In genomic region chr6:137155196-137156137, GRCm38 (mm10) we compare ENCODE assay signal across 12 mouse cellular contexts. TPM values are rescaled to one million over a fixed set of nuclear protein-coding genes. Genes with fewer than 3 reads are reported as not detected.
A peak's percentile ranks its signal among the peaks of the same experiment; 100 is the strongest.
DNase-seq lines count a peak whose midpoint lies in the region; ATAC-seq and TF ChIP-seq lines count a peak whose summit lies in the region.
"Had no signal": no experiment of that assay in that cellular context is flagged by ENCODE, and none has a peak within 500 bp of the region (broad histone marks: within the 10 kb centered on the region; RNA-seq: fewer than 3 reads in every experiment).

No protein-coding gene starts in this region.

- ATAC-seq in heart, embryonic 15.5 days (replicated peaks; ENCODE audit: insufficient number of reproducible peaks, insufficient read depth, low FRiP score, low read depth): no peak
- ATAC-seq in embryonic facial prominence, embryonic 15.5 days (ENCODE audit: insufficient number of reproducible peaks, low FRiP score, low TSS enrichment, low read depth): no peak
- ATAC-seq: intestine, embryonic 15.5 days had no signal

- 58% methylated on average over 26 of the region's 26 CpGs for WGBS in heart, embryonic 15.5 days
- 54% methylated on average over 26 of the region's 26 CpGs for WGBS in embryonic facial prominence, embryonic 15.5 days

- H3K27ac ChIP-seq in heart, embryonic 15.5 days: no peak overlapping the region
- peak overlapping the region; percentile 8; the same call in 1 of the 2 replicates for H3K27ac ChIP-seq in ES-E14 (ENCODE audit: insufficient read depth, low read depth, low read length, poor library complexity, severe bottlenecking)
- peak overlapping the region; percentile 53 for H3K27ac ChIP-seq in embryonic facial prominence, embryonic 15.5 days (replicated peaks)
- H3K27ac ChIP-seq: intestine, embryonic 15.5 days had no signal

- H3K36me3 ChIP-seq in heart, embryonic 15.5 days: no peaks in the 10 kb centered on the region
- no peaks in the 10 kb centered on the region for H3K36me3 ChIP-seq in C2C12 (ENCODE audit: control insufficient read depth, insufficient read depth)
- no peaks in the 10 kb centered on the region for H3K36me3 ChIP-seq in ES-E14 (ENCODE audit: control insufficient read depth, insufficient read depth, low read length, poor library complexity, severe bottlenecking)
- no peaks in the 10 kb centered on the region for H3K36me3 ChIP-seq in embryonic facial prominence, embryonic 15.5 days
- H3K36me3 ChIP-seq: intestine, embryonic 15.5 days had no signal

- no peak overlapping the region for H3K4me3 ChIP-seq in heart, embryonic 15.5 days
- H3K4me3 ChIP-seq in C2C12 (ENCODE audit: insufficient read depth, poor library complexity, severe bottlenecking): no peak overlapping the region
- H3K4me3 ChIP-seq in ES-E14 (ENCODE audit: insufficient read depth in 1 of 2, low read depth in 1 of 2, low read length in 2 of 2, poor library complexity in 1 of 2, severe bottlenecking in 1 of 2): peak overlapping the region; percentile 26 to 36
- H3K4me3 ChIP-seq in embryonic facial prominence, embryonic 15.5 days (replicated peaks): no peak overlapping the region
- H3K4me3 ChIP-seq: intestine, embryonic 15.5 days had no signal

- 0 out of 2 replicates have a peak overlapping the region, but pooled peaks have one; percentile 14 for H3K4me2 ChIP-seq in heart, embryonic 15.5 days
- H3K4me2 ChIP-seq in embryonic facial prominence, embryonic 15.5 days (replicated peaks): peak overlapping the region; percentile 30
- H3K4me2 ChIP-seq: intestine, embryonic 15.5 days had no signal

- TF ChIP-seq CTCF in C2C12 (IDR thresholded peaks at IDR 0.05; ENCODE audit: control insufficient read depth, insufficient read depth, insufficient read length): no peak

- no peak overlapping the region for H3K9ac ChIP-seq in heart, embryonic 15.5 days
- peak overlapping the region; percentile 51; the same call in 1 of the 2 replicates for H3K9ac ChIP-seq in ES-E14 (ENCODE audit: insufficient read depth, low read depth, low read length, poor library complexity, severe bottlenecking)
- no peak overlapping the region for H3K9ac ChIP-seq in embryonic facial prominence, embryonic 15.5 days
- H3K9ac ChIP-seq: intestine, embryonic 15.5 days had no signal

- intact Hi-C loops in gastrocnemius, postnatal 36 days (cut with DNase I): no loop called here

- H3K79me3 ChIP-seq in C2C12 (ENCODE audit: low read depth): no peaks in the 10 kb centered on the region

- H3K4me1 ChIP-seq in heart, embryonic 15.5 days (replicated peaks): no peaks in the 10 kb centered on the region
- peaks cover 0 to 8% of the 10 kb centered on the region in 2 experiments; a peak in 1 of 4 replicates for H3K4me1 ChIP-seq in ES-E14 (ENCODE audit: control insufficient read depth in 2 of 2, insufficient read depth in 2 of 2, low read length in 2 of 2, poor library complexity in 1 of 2)
- peaks cover 29% of the 10 kb centered on the region for H3K4me1 ChIP-seq in embryonic facial prominence, embryonic 15.5 days

- no peaks in the 10 kb centered on the region for H3K9me3 ChIP-seq in heart, embryonic 15.5 days (replicated peaks)
- no peaks in the 10 kb centered on the region for H3K9me3 ChIP-seq in ES-E14 (ENCODE audit: control insufficient read depth, insufficient read depth, low read depth, low read length)
- H3K9me3 ChIP-seq in embryonic facial prominence, embryonic 15.5 days (replicated peaks): no peaks in the 10 kb centered on the region
- H3K9me3 ChIP-seq: intestine, embryonic 15.5 days had no signal

- in situ Hi-C loops in ES-E14 (cut with MboI; ENCODE audit: low sequenced_read_pairs in 2 of 2, unreplicated experiment in 2 of 2): no loop called here

- DNase-seq in heart, adult 9 months (ENCODE audit: low spot score in 2 of 2): no peak
- no peak for DNase-seq in ES-E14 (ENCODE audit: low read depth, low spot score)
- no peak for DNase-seq in urinary bladder, postnatal 14 days (ENCODE audit: low spot score)
- no peak for DNase-seq in gastrocnemius, postnatal 36 days
- DNase-seq: cerebellum, adult 9-11 months; lung, adult 18-20 months had no signal

- H3K27me3 ChIP-seq in heart, embryonic 15.5 days: no peaks in the 10 kb centered on the region
- no peaks in the 10 kb centered on the region for H3K27me3 ChIP-seq in C2C12 (ENCODE audit: control insufficient read depth, insufficient read depth, insufficient read length)
- H3K27me3 ChIP-seq in embryonic facial prominence, embryonic 15.5 days: no peaks in the 10 kb centered on the region
- H3K27me3 ChIP-seq: intestine, embryonic 15.5 days had no signal

- no peak overlapping the region for H3ac ChIP-seq in C2C12 (ENCODE audit: control insufficient read depth, insufficient read length, low read depth)

- no peaks in the 10 kb centered on the region for H3K79me2 ChIP-seq in C2C12 (ENCODE audit: control insufficient read depth, insufficient read depth)

TF ChIP-seq in C2C12, 6 proteins besides CTCF, POLR2A, EP300 and RAD21:
- peak; percentile 83 for TF ChIP-seq CEBPB (IDR thresholded peaks at IDR 0.05; ENCODE audit: low read depth)
- TF ChIP-seq MYOD1 (IDR thresholded peaks at IDR 0.05; ENCODE audit: control insufficient read depth, insufficient read length, low read depth): peak; percentile 85
- no peak for TF ChIP-seq MAX (IDR thresholded peaks at IDR 0.05)
- no peak for TF ChIP-seq MYOG (IDR thresholded peaks at IDR 0.05; ENCODE audit: control insufficient read depth, extremely low read depth, insufficient read length)
- TF ChIP-seq USF1 (IDR thresholded peaks at IDR 0.05; ENCODE audit: low read depth): no peak
- no peak for TF ChIP-seq FOSL1 (IDR thresholded peaks at IDR 0.05; ENCODE audit: insufficient read depth, low read length, poor library complexity, severe bottlenecking)

TF ChIP-seq in ES-E14, 5 proteins besides CTCF, POLR2A, EP300 and RAD21:
- TF ChIP-seq MAFK (IDR thresholded peaks at IDR 0.05; ENCODE audit: insufficient read depth, low read depth, low read length) (0 out of 2 replicates have a peak, but pooled peaks have one; percentile 34), ZNF384 (IDR thresholded peaks at IDR 0.05; ENCODE audit: low read depth, low read length) (no peak)

RNA-seq across cellular contexts. Expression of gene Rerg, which starts 14.8 kb away (rescaled TPM):
- polyA plus RNA-seq in heart, embryonic 15.5 days (2015; fragmentation: Nextera tagmentation; extraction: Ambion mirVana): 5.5 and 6.2 TPM in 2 replicates
- 0.21 TPM for polyA plus RNA-seq in C2C12 (2012; fragmentation: generic; extraction: Trizol)
- 0.48 and 1.1 TPM in 2 replicates for total RNA-seq in ES-E14 (2012; rRNA removed)
- 28.1 and 31.9 TPM in 2 replicates for polyA plus RNA-seq in embryonic facial prominence, embryonic 15.5 days (2015; fragmentation: Nextera tagmentation; extraction: Ambion mirVana)
- total RNA-seq in gastrocnemius, postnatal 36 days (2021): 1 to 10 TPM; 1.1 to 1.6 TPM
- total RNA-seq: megakaryocyte-erythroid progenitor cell, adult 5-6 weeks; MEL had no signal

Comparison
In these comparisons a context has a peak if more than half of its experiments do, and no peak if none do; other contexts are left out.
1. H3K4me3 ChIP-seq: peak in ES-E14 (2 of 2); none in heart, embryonic 15.5 days (single experiment), C2C12 (single experiment) and embryonic facial prominence, embryonic 15.5 days (single experiment).